ENCODE assay signal across 29 mouse cellular contexts in the genomic region with DNA sequence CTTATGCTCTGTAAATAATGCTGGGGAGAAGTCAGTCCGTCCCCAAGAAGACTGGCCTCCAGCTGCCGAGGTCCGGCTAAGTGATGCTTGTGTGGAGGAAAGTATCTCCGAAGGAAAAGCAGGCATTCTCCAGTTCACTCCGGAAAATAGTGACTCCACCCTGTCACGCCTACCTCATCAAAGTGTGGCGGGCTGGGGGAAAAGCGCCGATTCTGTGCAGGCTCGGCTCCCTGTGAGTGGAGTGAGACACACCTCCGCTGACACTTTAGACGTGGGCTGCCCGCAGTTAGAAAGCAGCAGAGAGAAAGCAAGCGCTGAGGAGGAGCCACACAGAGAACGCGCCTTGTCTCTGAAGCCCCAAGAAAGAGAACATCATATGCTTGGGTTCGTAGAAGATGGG.
A peak's percentile ranks its signal among the peaks of the same experiment; 100 is the strongest.
DNase-seq lines count a peak whose midpoint lies in the region; ATAC-seq and TF ChIP-seq lines count a peak whose summit lies in the region.
"Had no signal": no experiment of that assay in that cellular context is flagged by ENCODE, and none has a peak within 500 bp of the region (broad histone marks: within the 10 kb centered on the region; RNA-seq: fewer than 3 reads in every experiment).

No protein-coding gene starts in this region.

- TF ChIP-seq CTCF in cerebellum, adult 2 months (IDR thresholded peaks at IDR 0.05; ENCODE audit: borderline replicate concordance, insufficient read depth, low read depth, low read length): no peak

- no peaks in the 10 kb centered on the region for H3K4me1 ChIP-seq in cerebellum, adult 2 months (ENCODE audit: control insufficient read depth, insufficient read depth, low read length)
- H3K4me1 ChIP-seq: embryonic facial prominence, embryonic 13.5 days; forebrain, embryonic 12.5 days; forebrain, embryonic 15.5 days; heart, embryonic 10.5 days had no signal

- H3K4me3 ChIP-seq in cerebellum, adult 2 months (replicated peaks; ENCODE audit: insufficient read depth, low read depth, low read length): no peak overlapping the region
- H3K4me3 ChIP-seq: embryonic facial prominence, embryonic 10.5 days; embryonic facial prominence, embryonic 13.5 days; erythroblast, embryonic 14.5 days; forebrain, embryonic 12.5 days; forebrain, embryonic 15.5 days; heart, adult 2 months; heart, embryonic 10.5 days; heart, embryonic 13.5 days had no signal

- peak; percentile 61 for ATAC-seq in frontal cortex, adult (ENCODE audit: low TSS enrichment)
- ATAC-seq: forebrain, embryonic 15.5 days; hindbrain, postnatal 0 days; inflammation-experienced regulatory T-cells, adult 6 months; intestine, embryonic 16.5 days had no signal

- H3K27me3 ChIP-seq in cerebellum, adult 2 months (ENCODE audit: control insufficient read depth, insufficient read depth, low read length): no peaks in the 10 kb centered on the region
- H3K27me3 ChIP-seq: embryonic facial prominence, embryonic 13.5 days; forebrain, embryonic 12.5 days; forebrain, embryonic 15.5 days; heart, embryonic 13.5 days had no signal

- no peak for TF ChIP-seq POLR2A in cerebellum, adult 2 months (IDR thresholded peaks at IDR 0.05; ENCODE audit: borderline replicate concordance, insufficient read depth, low read length)

- 91% methylated on average over 17 of the region's 17 CpGs for WGBS in cerebellum, adult 2 months

- H3K27ac ChIP-seq in cerebellum, adult 2 months (ENCODE audit: insufficient read depth, low read length): no peak overlapping the region
- H3K27ac ChIP-seq: embryonic facial prominence, embryonic 10.5 days; embryonic facial prominence, embryonic 13.5 days; forebrain, embryonic 12.5 days; forebrain, embryonic 15.5 days; heart, adult 2 months; heart, embryonic 10.5 days; heart, embryonic 13.5 days; hindbrain, embryonic 14.5 days; hindbrain, postnatal 0 days had no signal

- DNase-seq in frontal cortex, postnatal 10 days (ENCODE audit: low spot score in 2 of 2): no peak
- DNase-seq in ES-CJ7 (ENCODE audit: low read depth, low spot score) (peak; percentile 76), ZHBTc4 (ENCODE audit: low read depth, low spot score) (peak; percentile 88)
- no peak for DNase-seq in cerebellum, adult 2 months
- DNase-seq in kidney, postnatal 10 days: no peak
- DNase-seq: adrenal gland, postnatal 10 days; adrenal gland, postnatal 36 days; cerebellum, adult 11 months; cerebellum, adult 8-10 months; cerebellum, postnatal 10 days; cerebellum, postnatal 36 days; embryo, embryonic 11 days; gastrocnemius, postnatal 10 days; gastrocnemius, postnatal 36 days; heart, adult 2 months; heart, postnatal 14 days; heart, postnatal 4 days had no signal

Comparison
In these comparisons a context has a peak if more than half of its experiments do, and no peak if none do; other contexts are left out.
1. DNase-seq: peak in ES-CJ7 (single experiment) and ZHBTc4 (single experiment); none in frontal cortex, postnatal 10 days (0 of 2), cerebellum, adult 2 months (0 of 2) and kidney, postnatal 10 days (single experiment).